Mouse (Mus musculus): ENCODE measurements around the gene Snap23.
A peak's percentile ranks its signal among the peaks of the same experiment; 100 is the strongest.

- no peak for TF ChIP-seq CTCF (conservative IDR thresholded peaks at IDR 0.05 in 1 of 2, IDR thresholded peaks at IDR 0.05 in 1 of 2; ENCODE audit: low read depth in 2 of 2, low read length in 2 of 2)
- TF ChIP-seq KAT2A (IDR thresholded peaks at IDR 0.05; ENCODE audit: insufficient replicate concordance, low read length), result no peak
- no peak for TF ChIP-seq TBP (conservative IDR thresholded peaks at IDR 0.05; ENCODE audit: low read depth, low read length)
- peak; percentile 49; the same call in 1 of the 2 replicates for TF ChIP-seq MEF2A (IDR thresholded peaks at IDR 0.05; ENCODE audit: borderline replicate concordance, low read depth, low read length)
Measured at GRCm38 (mm10) chr2:120531223-120531622, 36.2 kb upstream of the Snap23 start.

Measured in CH12.LX (cell line).